Mouse (Mus musculus): ENCODE data around the gene Gm14525.
"Not testable (repeated sequence)": the region's sequence is repeated elsewhere in the genome, so short reads cannot be mapped to it uniquely, and the experiment has no call there.

The Gm14525 gene

DNA sequence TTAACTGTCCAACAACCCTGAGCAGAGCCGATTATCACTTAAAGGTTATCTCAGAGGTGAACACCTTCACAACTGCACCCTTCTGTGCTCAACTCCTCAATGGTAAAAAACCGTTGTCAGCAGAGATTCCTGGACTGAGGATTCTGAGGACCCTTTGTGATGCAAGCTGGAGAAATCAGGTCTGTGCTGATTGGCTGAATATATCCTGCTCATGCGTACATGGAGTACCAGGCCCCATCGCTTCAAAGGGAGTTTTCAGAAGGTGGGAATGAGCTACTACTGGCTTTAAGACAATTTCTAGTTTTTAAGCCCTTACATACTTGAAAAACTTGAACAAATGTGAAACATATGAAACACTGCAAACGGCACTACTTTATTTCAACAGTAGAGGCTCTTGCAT is at the start of gene Gm14525:
TSS of gene Gm14525 (minus strand) at position 101 of the 400 bp plus-strand sequence.
- DNase-seq (ENCODE audit: low read depth) = not testable (repeated sequence)

All from c-Kit-positive CD71-negative TER-119-negative erythroid progenitor cells, embryonic 14.5 days (primary cell).